Mouse (Mus musculus): ENCODE results near the gene Snrpg.

- no peak for TF ChIP-seq CTCF (IDR thresholded peaks at IDR 0.05; ENCODE audit: extremely low read depth, insufficient read depth, low read length)
- peak; percentile 69 for TF ChIP-seq POLR2A (IDR thresholded peaks at IDR 0.05; ENCODE audit: extremely low read depth, insufficient read depth, low read length)
Observed at GRCm38 (mm10) chr6:86404100-86404861, 33.2 kb downstream of the Snrpg start, which contains the start of gene Tia1.

Measured in cortical plate, adult 2 months (tissue).